Mouse (Mus musculus): ENCODE measurements around the gene Ets1. TPM values are rescaled to one million over a fixed set of nuclear protein-coding genes. Genes with fewer than 3 reads are reported as not detected.
A peak's percentile ranks its signal among the peaks of the same experiment; 100 is the strongest.

The Ets1 gene
- polyA plus RNA-seq, 1 experiment from 2014 or later: 48.5 TPM

GRCm38 (mm10) chr9:32717268-32717920 is 81.4 kb downstream of the Ets1 start:
- Histone ChIP-seq H3K27me3 (no peaks in the 10 kb centered on the region), H3K4me2 (0 out of 2 replicates have a peak overlapping the region, but pooled peaks have one; percentile 23), H3K4me3 (replicated peaks) (no peak overlapping the region), H3K9me3 (no peaks in the 10 kb centered on the region), H3K36me3 (no peaks in the 10 kb centered on the region), H3K9ac (replicated peaks) (no peak overlapping the region), H3K27ac (no peak overlapping the region), H3K4me1 (replicated peaks) (peaks cover 99% of the 10 kb centered on the region)
- no peak for ATAC-seq (ENCODE audit: insufficient number of reproducible peaks, insufficient read depth, low FRiP score, low TSS enrichment, low read depth)
- WGBS: 81% methylated on average over 12 of the region's 12 CpGs

GRCm38 (mm10) chr9:32717931-32718820 is 82.2 kb downstream of the Ets1 start:
- Histone ChIP-seq H3K9ac (replicated peaks) (no peak overlapping the region), H3K36me3 (no peaks in the 10 kb centered on the region), H3K4me2 (0 out of 2 replicates have a peak overlapping the region, but pooled peaks have one; percentile 23), H3K4me3 (replicated peaks) (no peak overlapping the region), H3K27ac (peak overlapping the region; percentile 75; the same call in 1 of the 2 replicates), H3K9me3 (no peaks in the 10 kb centered on the region), H3K4me1 (replicated peaks) (peaks cover 97% of the 10 kb centered on the region), H3K27me3 (no peaks in the 10 kb centered on the region)
- no peak for ATAC-seq (ENCODE audit: insufficient number of reproducible peaks, insufficient read depth, low FRiP score, low TSS enrichment, low read depth)
- 50% methylated on average over 9 of the region's 9 CpGs for WGBS

- Histone ChIP-seq H3K4me2 (no peak overlapping the region), H3K9me3 (no peaks in the 10 kb centered on the region), H3K36me3 (no peaks in the 10 kb centered on the region), H3K27ac (0 out of 2 replicates have a peak overlapping the region, but pooled peaks have one; percentile 0), H3K4me3 (replicated peaks) (no peak overlapping the region), H3K4me1 (replicated peaks) (peaks cover 90% of the 10 kb centered on the region), H3K27me3 (no peaks in the 10 kb centered on the region), H3K9ac (replicated peaks) (no peak overlapping the region)
- ATAC-seq (ENCODE audit: insufficient number of reproducible peaks, insufficient read depth, low FRiP score, low TSS enrichment, low read depth): no peak
- WGBS: 63% methylated on average over 4 of the region's 4 CpGs
These were observed 82.8 kb downstream of the Ets1 start for GRCm38 (mm10) chr9:32718868-32719267.

GRCm38 (mm10) chr9:32719941-32720263 is 83.9 kb downstream of the Ets1 start:
- H3K9me3 ChIP-seq: no peaks in the 10 kb centered on the region
- no peak for ATAC-seq (ENCODE audit: insufficient number of reproducible peaks, insufficient read depth, low FRiP score, low TSS enrichment, low read depth)
- WGBS: 19% methylated on average over 3 of the region's 3 CpGs
- H3K4me1 ChIP-seq (replicated peaks): peaks cover 86% of the 10 kb centered on the region
- H3K27me3 ChIP-seq: no peaks in the 10 kb centered on the region
- no peak overlapping the region for H3K4me3 ChIP-seq (replicated peaks)
- no peak overlapping the region for H3K9ac ChIP-seq (replicated peaks)
- H3K36me3 ChIP-seq: no peaks in the 10 kb centered on the region
- H3K27ac ChIP-seq: peak overlapping the region; percentile 92
- H3K4me2 ChIP-seq: peak overlapping the region; percentile 43

- ATAC-seq (ENCODE audit: insufficient number of reproducible peaks, insufficient read depth, low FRiP score, low TSS enrichment, low read depth): peak; percentile 88
- H3K27me3 ChIP-seq: no peaks in the 10 kb centered on the region
- H3K27ac ChIP-seq: peak overlapping the region; percentile 92
- no peaks in the 10 kb centered on the region for H3K36me3 ChIP-seq
- H3K9ac ChIP-seq (replicated peaks): no peak overlapping the region
- WGBS: 10% methylated on average over 12 of the region's 12 CpGs
- H3K9me3 ChIP-seq: no peaks in the 10 kb centered on the region
- peak overlapping the region; percentile 43 for H3K4me2 ChIP-seq
- H3K4me3 ChIP-seq (replicated peaks): no peak overlapping the region
- peaks cover 81% of the 10 kb centered on the region for H3K4me1 ChIP-seq (replicated peaks)
These were observed 84.4 kb downstream of the Ets1 start for GRCm38 (mm10) chr9:32720264-32721031.

- Histone ChIP-seq H3K4me1 (replicated peaks) (peaks cover 79% of the 10 kb centered on the region), H3K9ac (replicated peaks) (no peak overlapping the region), H3K36me3 (no peaks in the 10 kb centered on the region), H3K27me3 (no peaks in the 10 kb centered on the region), H3K4me2 (peak overlapping the region; percentile 43), H3K9me3 (no peaks in the 10 kb centered on the region), H3K4me3 (replicated peaks) (no peak overlapping the region), H3K27ac (peak overlapping the region; percentile 92)
- WGBS: 17% methylated on average over 2 of the region's 2 CpGs
- no peak for ATAC-seq (ENCODE audit: insufficient number of reproducible peaks, insufficient read depth, low FRiP score, low TSS enrichment, low read depth)
These were observed 85.1 kb downstream of the Ets1 start for GRCm38 (mm10) chr9:32721081-32721480.

GRCm38 (mm10) chr9:32722205-32722604 is 86.2 kb downstream of the Ets1 start:
- Histone ChIP-seq H3K4me3 (replicated peaks) (no peak overlapping the region), H3K9me3 (0 out of 2 replicates have a peak, but pooled peaks cover 5% of the 10 kb centered on the region), H3K4me1 (replicated peaks) (peaks cover 70% of the 10 kb centered on the region), H3K4me2 (no peak overlapping the region), H3K36me3 (no peaks in the 10 kb centered on the region), H3K27me3 (no peaks in the 10 kb centered on the region), H3K27ac (no peak overlapping the region), H3K9ac (replicated peaks) (no peak overlapping the region)
- 81% methylated on average over 1 of the region's 1 CpGs for WGBS
- ATAC-seq (ENCODE audit: insufficient number of reproducible peaks, insufficient read depth, low FRiP score, low TSS enrichment, low read depth): no peak

- Histone ChIP-seq H3K4me2 (no peak overlapping the region), H3K4me3 (replicated peaks) (no peak overlapping the region), H3K27ac (no peak overlapping the region), H3K9me3 (0 out of 2 replicates have a peak, but pooled peaks cover 5% of the 10 kb centered on the region), H3K4me1 (replicated peaks) (peaks cover 66% of the 10 kb centered on the region), H3K9ac (replicated peaks) (no peak overlapping the region), H3K27me3 (no peaks in the 10 kb centered on the region), H3K36me3 (0 out of 2 replicates have a peak, but pooled peaks cover under 1% of the 10 kb centered on the region)
- ATAC-seq (ENCODE audit: insufficient number of reproducible peaks, insufficient read depth, low FRiP score, low TSS enrichment, low read depth): no peak
- 86% methylated on average over 3 of the region's 3 CpGs for WGBS
These were observed 86.9 kb downstream of the Ets1 start for GRCm38 (mm10) chr9:32722969-32723368.

GRCm38 (mm10) chr9:32724131-32724825 is 88.3 kb downstream of the Ets1 start:
- Histone ChIP-seq H3K36me3 (peaks cover 14% of the 10 kb centered on the region), H3K4me2 (no peak overlapping the region), H3K9me3 (0 out of 2 replicates have a peak, but pooled peaks cover 5% of the 10 kb centered on the region), H3K4me1 (replicated peaks) (peaks cover 53% of the 10 kb centered on the region), H3K9ac (replicated peaks) (no peak overlapping the region), H3K27ac (no peak overlapping the region), H3K4me3 (replicated peaks) (no peak overlapping the region), H3K27me3 (no peaks in the 10 kb centered on the region)
- ATAC-seq (ENCODE audit: insufficient number of reproducible peaks, insufficient read depth, low FRiP score, low TSS enrichment, low read depth): no peak
- 78% methylated on average over 7 of the region's 7 CpGs for WGBS

- Histone ChIP-seq H3K4me1 (replicated peaks) (peaks cover 37% of the 10 kb centered on the region), H3K36me3 (peaks cover 25% of the 10 kb centered on the region), H3K27ac (no peak overlapping the region), H3K9ac (replicated peaks) (no peak overlapping the region), H3K9me3 (0 out of 2 replicates have a peak, but pooled peaks cover 5% of the 10 kb centered on the region), H3K4me2 (no peak overlapping the region), H3K4me3 (replicated peaks) (no peak overlapping the region), H3K27me3 (no peaks in the 10 kb centered on the region)
- WGBS: 89% methylated on average over 4 of the region's 4 CpGs
- ATAC-seq (ENCODE audit: insufficient number of reproducible peaks, insufficient read depth, low FRiP score, low TSS enrichment, low read depth): no peak
These were observed 89.9 kb downstream of the Ets1 start for GRCm38 (mm10) chr9:32725902-32726301.

All from limb, embryonic 12.5 days (tissue).